Mouse (Mus musculus): Measurements from ENCODE around the gene Slc30a7. TPM values are rescaled to one million over a fixed set of nuclear protein-coding genes. Genes with fewer than 3 reads are reported as not detected.

The Slc30a7 gene
- polyA plus RNA-seq, 1 experiment from 2014 or later, result 27.5 TPM

DNA sequence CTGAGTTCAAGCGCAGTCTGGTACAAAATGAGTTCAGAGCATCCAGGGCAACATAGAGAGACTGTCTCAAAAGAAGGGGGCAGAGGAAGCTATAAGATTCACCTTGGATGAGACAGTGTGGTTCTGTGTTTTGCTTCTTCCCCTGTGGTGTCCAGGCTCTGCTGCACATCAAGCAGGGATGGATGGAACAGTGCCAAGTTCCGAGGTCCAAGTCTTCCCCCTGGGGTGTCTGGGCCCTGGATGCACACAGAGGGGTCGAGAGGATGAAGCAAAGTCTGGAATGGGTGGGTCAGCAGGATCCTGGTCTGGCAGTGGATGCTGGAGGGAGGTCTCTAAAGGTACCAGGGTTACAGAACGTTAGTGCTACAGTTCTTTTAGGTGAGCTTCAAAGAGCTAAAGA, 11.4 kb upstream of the Slc30a7 start:
- Histone ChIP-seq H3K4me2 (no peak overlapping the region), H3K9ac (no peak overlapping the region), H3K4me1 (no peaks in the 10 kb centered on the region), H3K4me3 (replicated peaks) (no peak overlapping the region), H3K27me3 (no peaks in the 10 kb centered on the region), H3K9me3 (replicated peaks) (no peaks in the 10 kb centered on the region), H3K36me3 (no peaks in the 10 kb centered on the region), H3K27ac (no peak overlapping the region)
- no peak for ATAC-seq (replicated peaks; ENCODE audit: low FRiP score)
- 74% methylated on average over 4 of the region's 4 CpGs for WGBS

DNA sequence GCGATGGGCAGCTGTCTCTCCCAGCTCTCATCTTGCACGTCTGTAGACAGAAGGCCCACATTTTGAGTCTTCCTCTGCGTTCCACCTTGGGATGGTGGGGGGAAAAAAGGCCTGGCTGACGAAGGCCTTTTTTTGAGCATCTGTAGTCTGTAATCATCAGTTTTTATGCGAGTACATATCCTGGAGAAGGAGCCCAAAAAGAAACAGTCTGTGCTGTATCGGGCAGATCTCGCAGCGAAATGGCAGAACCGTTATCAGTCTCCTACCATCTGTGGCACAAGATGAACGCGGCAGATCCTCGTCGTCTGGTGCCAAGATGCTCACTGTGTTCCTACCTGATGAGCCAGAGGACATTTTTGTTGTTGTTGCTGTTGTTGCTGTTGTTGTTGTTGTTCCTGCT, 8.9 kb upstream of the Slc30a7 start:
- H3K4me2 ChIP-seq, result no peak overlapping the region
- no peaks in the 10 kb centered on the region for H3K27me3 ChIP-seq
- ATAC-seq (replicated peaks; ENCODE audit: low FRiP score), result no peak
- H3K9me3 ChIP-seq (replicated peaks), result no peaks in the 10 kb centered on the region
- no peak overlapping the region for H3K9ac ChIP-seq
- no peak overlapping the region for H3K4me3 ChIP-seq (replicated peaks)
- H3K27ac ChIP-seq, result no peak overlapping the region
- no peaks in the 10 kb centered on the region for H3K36me3 ChIP-seq
- 89% methylated on average over 13 of the region's 13 CpGs for WGBS
- no peaks in the 10 kb centered on the region for H3K4me1 ChIP-seq

DNA sequence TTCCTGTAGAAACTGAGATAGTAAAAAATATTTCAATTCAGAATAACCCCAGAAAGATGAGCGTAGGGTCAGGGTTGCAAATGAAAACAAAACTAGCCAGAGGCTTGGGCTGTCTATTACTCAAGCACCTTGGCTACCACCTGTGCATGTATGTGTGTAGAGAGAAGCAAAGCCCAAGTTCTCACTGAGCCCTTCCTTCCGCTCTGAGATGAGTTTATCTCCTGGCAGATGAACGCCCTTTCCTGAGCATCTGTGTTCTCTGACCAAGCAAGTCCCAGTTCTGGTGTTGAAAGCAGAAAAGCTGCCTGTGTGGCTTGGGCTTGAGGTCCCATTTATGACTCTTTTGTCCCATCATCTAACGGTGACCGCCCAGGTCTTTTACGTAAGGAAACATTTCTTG, 7.7 kb upstream of the Slc30a7 start:
- H3K4me1 ChIP-seq, result no peaks in the 10 kb centered on the region
- no peak for ATAC-seq (replicated peaks; ENCODE audit: low FRiP score)
- 93% methylated on average over 6 of the region's 6 CpGs for WGBS

GRCm38 (mm10) chr3:116009622-116010344, 2.6 kb upstream of the Slc30a7 start:
- no peak for ATAC-seq (replicated peaks; ENCODE audit: low FRiP score)
- Histone ChIP-seq H3K27ac (no peak overlapping the region), H3K9me3 (replicated peaks) (no peaks in the 10 kb centered on the region), H3K4me1 (peaks cover 24% of the 10 kb centered on the region), H3K4me3 (replicated peaks) (no peak overlapping the region), H3K9ac (no peak overlapping the region), H3K36me3 (peaks cover 7% of the 10 kb centered on the region; the same call in 1 of the 2 replicates), H3K4me2 (no peak overlapping the region), H3K27me3 (no peaks in the 10 kb centered on the region)
- WGBS, result 89% methylated on average over 17 of the region's 17 CpGs

More for the DNA sequence above, 7.7 kb upstream of the Slc30a7 start:
- Histone ChIP-seq H3K9me3 (replicated peaks) (no peaks in the 10 kb centered on the region), H3K4me3 (replicated peaks) (no peak overlapping the region), H3K4me2 (no peak overlapping the region), H3K27me3 (no peaks in the 10 kb centered on the region), H3K9ac (no peak overlapping the region), H3K36me3 (no peaks in the 10 kb centered on the region), H3K27ac (no peak overlapping the region)

DNA sequence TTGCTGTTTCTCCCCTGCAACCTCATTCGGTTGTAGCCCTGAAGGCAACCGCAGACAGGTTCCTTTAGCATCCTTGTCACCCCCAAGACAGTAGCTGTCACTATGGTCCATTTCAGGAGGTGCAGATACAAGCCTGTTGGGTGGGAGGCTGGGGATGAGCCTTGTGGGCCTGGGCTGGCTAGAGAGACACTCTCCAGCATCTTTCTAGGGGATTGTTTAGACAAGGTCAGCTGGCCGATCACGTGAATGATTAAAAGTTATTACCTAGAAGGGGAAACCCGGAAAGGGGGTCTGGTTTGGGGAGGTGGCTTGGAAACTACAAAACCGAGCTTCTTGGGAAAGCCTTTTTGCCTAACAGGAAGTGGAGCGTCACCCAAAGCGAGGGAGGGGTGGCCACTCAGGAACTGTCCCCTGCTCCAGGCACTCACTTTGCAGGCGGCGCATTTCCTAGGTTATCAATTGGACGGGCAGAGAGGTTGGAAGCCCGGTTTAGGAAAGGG, 785 bp upstream of the Slc30a7 start:
- H3K4me3 ChIP-seq (replicated peaks), result peak overlapping the region; percentile 79
- no peaks in the 10 kb centered on the region for H3K27me3 ChIP-seq
- WGBS, result 0% methylated on average over 12 of the region's 12 CpGs
- H3K9me3 ChIP-seq (replicated peaks), result no peaks in the 10 kb centered on the region
- H3K36me3 ChIP-seq, result peaks cover 21% of the 10 kb centered on the region
- H3K4me1 ChIP-seq, result peaks cover 24% of the 10 kb centered on the region
- peak overlapping the region; percentile 96 for H3K4me2 ChIP-seq
- peak; percentile 75 for ATAC-seq (replicated peaks; ENCODE audit: low FRiP score)
- H3K27ac ChIP-seq, result peak overlapping the region; percentile 93
- peak overlapping the region; percentile 65 for H3K9ac ChIP-seq

DNA sequence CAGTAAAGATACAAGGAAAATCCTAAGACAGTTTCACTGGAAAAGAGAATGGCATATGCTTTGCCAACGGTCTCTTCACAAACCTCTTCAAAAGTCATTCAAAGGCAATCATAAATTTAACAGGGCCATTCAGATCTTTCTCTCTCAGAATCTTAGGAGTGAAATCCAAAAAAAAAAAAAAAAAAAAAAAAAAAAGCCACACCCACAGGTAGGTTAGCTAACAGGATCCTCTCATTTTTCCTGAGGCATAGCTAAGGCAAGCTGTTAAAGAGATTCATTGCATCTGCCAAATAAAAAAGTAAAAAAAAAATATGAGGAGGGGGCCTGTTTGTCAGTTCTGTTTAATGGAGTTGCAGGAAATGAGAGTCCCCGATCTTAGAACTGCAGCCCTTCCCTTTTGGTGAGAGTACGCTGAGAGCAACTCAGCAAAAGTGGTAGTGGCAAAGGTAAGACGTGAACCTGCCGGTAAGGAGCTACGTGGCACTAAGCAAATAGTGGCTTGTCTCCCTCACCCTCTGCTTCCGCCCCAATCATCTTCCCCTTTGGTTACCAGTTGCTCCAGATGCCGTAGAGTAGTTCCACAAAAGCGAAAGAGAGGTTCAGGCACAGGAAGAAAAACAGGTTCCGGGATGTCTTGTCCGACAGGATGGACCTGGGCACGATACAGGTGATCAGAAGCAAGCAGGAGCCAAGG, 775 bp downstream of the Slc30a7 start:
- WGBS, result 5% methylated on average over 12 of the region's 12 CpGs
- Histone ChIP-seq H3K27ac (peak overlapping the region; percentile 93), H3K4me2 (peak overlapping the region; percentile 96), H3K27me3 (no peaks in the 10 kb centered on the region), H3K4me1 (peaks cover 24% of the 10 kb centered on the region), H3K4me3 (replicated peaks) (peak overlapping the region; percentile 79), H3K36me3 (peaks cover 28% of the 10 kb centered on the region), H3K9ac (peak overlapping the region; percentile 65), H3K9me3 (replicated peaks) (no peaks in the 10 kb centered on the region)
- no peak; the same call in 1 of the 2 replicates for ATAC-seq (replicated peaks; ENCODE audit: low FRiP score)

- 91% methylated on average over 5 of the region's 5 CpGs for whole genome bisulfite sequencing
- H3K4me3 ChIP-seq (replicated peaks), result no peak overlapping the region
- H3K9me3 ChIP-seq (replicated peaks), result 0 out of 2 replicates have a peak, but pooled peaks cover 4% of the 10 kb centered on the region
- H3K36me3 ChIP-seq, result peaks cover 37% of the 10 kb centered on the region
- H3K4me1 ChIP-seq, result peaks cover 13% of the 10 kb centered on the region
- H3K9ac ChIP-seq, result no peak overlapping the region
- H3K27ac ChIP-seq, result no peak overlapping the region
- H3K27me3 ChIP-seq, result no peaks in the 10 kb centered on the region
- no peak for ATAC-seq (replicated peaks; ENCODE audit: low FRiP score)
- no peak overlapping the region for H3K4me2 ChIP-seq
These were observed 10.3 kb downstream of the Slc30a7 start for GRCm38 (mm10) chr3:115996929-115997328.

GRCm38 (mm10) chr3:115993025-115993424, 14.2 kb downstream of the Slc30a7 start:
- H3K4me1 ChIP-seq, result peaks cover 16% of the 10 kb centered on the region
- no peak overlapping the region for H3K9ac ChIP-seq
- H3K27ac ChIP-seq, result no peak overlapping the region
- ATAC-seq (replicated peaks; ENCODE audit: low FRiP score), result peak; percentile 92
- 40% methylated on average over 10 of the region's 10 CpGs for WGBS
- H3K9me3 ChIP-seq (replicated peaks), result no peaks in the 10 kb centered on the region
- H3K4me2 ChIP-seq, result no peak overlapping the region
- H3K27me3 ChIP-seq, result no peaks in the 10 kb centered on the region
- peaks cover 35% of the 10 kb centered on the region for H3K36me3 ChIP-seq
- H3K4me3 ChIP-seq (replicated peaks), result no peak overlapping the region

DNA sequence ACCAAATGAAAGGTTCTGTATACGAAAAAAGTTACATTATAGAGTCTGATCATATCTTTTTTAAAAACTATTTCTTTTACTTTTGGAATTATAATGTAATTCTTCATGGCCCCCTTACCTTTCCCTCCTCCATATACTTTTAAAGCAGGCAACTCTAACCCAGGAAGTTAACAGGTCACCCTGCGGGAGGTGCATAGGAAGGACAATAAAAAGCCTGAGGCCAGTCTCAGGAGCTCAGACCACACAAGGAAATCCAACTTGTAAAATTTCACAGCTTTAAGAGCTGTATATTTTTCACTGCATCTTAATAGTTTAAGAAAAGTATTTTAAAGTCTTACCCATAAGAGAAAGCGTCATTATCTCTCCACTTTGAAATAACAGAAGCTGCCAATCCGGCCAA, 14.6 kb downstream of the Slc30a7 start:
- peaks cover 16% of the 10 kb centered on the region for H3K4me1 ChIP-seq
- H3K9ac ChIP-seq, result no peak overlapping the region
- no peaks in the 10 kb centered on the region for H3K27me3 ChIP-seq
- H3K4me2 ChIP-seq, result no peak overlapping the region
- H3K36me3 ChIP-seq, result peaks cover 33% of the 10 kb centered on the region
- WGBS, result 48% methylated on average over 4 of the region's 4 CpGs
- H3K27ac ChIP-seq, result no peak overlapping the region
- no peak for ATAC-seq (replicated peaks; ENCODE audit: low FRiP score)
- H3K4me3 ChIP-seq (replicated peaks), result no peak overlapping the region
- no peaks in the 10 kb centered on the region for H3K9me3 ChIP-seq (replicated peaks)

DNA sequence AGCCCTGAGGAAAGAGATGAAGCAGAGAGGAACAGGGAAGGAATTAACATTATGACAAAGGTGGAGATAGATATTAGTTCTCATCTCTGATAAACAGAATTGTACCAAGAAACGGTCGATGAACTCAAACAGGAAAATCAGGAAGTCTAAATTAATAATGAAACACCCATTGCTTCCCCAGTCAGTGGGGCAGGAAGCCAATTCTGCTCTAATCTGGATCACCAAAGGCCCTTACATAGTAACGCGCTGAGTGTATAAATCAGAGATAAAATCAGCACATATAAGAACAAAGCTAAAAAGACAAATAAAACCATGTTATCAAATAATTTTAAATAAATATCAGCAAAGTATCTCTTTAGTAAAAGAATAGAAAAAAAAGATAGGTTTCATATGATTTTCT, 15.1 kb downstream of the Slc30a7 start:
- Histone ChIP-seq H3K4me2 (no peak overlapping the region), H3K36me3 (peaks cover 33% of the 10 kb centered on the region), H3K27me3 (no peaks in the 10 kb centered on the region), H3K4me3 (replicated peaks) (no peak overlapping the region), H3K27ac (no peak overlapping the region), H3K9ac (no peak overlapping the region), H3K4me1 (peaks cover 16% of the 10 kb centered on the region), H3K9me3 (replicated peaks) (no peaks in the 10 kb centered on the region)
- WGBS, result 60% methylated on average over 4 of the region's 4 CpGs
- ATAC-seq (replicated peaks; ENCODE audit: low FRiP score), result no peak

GRCm38 (mm10) chr3:115985183-115985892, 21.9 kb downstream of the Slc30a7 start:
- H3K36me3 ChIP-seq, result peaks cover 79% of the 10 kb centered on the region
- no peaks in the 10 kb centered on the region for H3K4me1 ChIP-seq
- WGBS, result 70% methylated on average over 9 of the region's 9 CpGs
- no peaks in the 10 kb centered on the region for H3K27me3 ChIP-seq
- ATAC-seq (replicated peaks; ENCODE audit: low FRiP score), result no peak
- no peak overlapping the region for H3K27ac ChIP-seq
- no peak overlapping the region for H3K4me2 ChIP-seq
- H3K9me3 ChIP-seq (replicated peaks), result no peaks in the 10 kb centered on the region
- no peak overlapping the region for H3K4me3 ChIP-seq (replicated peaks)
- H3K9ac ChIP-seq, result no peak overlapping the region

GRCm38 (mm10) chr3:115984653-115985052, 22.6 kb downstream of the Slc30a7 start:
- peaks cover 75% of the 10 kb centered on the region for H3K36me3 ChIP-seq
- whole genome bisulfite sequencing, result 96% methylated on average over 9 of the region's 9 CpGs
- H3K9ac ChIP-seq, result no peak overlapping the region

More at GRCm38 (mm10) chr3:115984653-115985052, 22.6 kb downstream of the Slc30a7 start:
- H3K27me3 ChIP-seq, result no peaks in the 10 kb centered on the region
- no peaks in the 10 kb centered on the region for H3K9me3 ChIP-seq (replicated peaks)
- no peaks in the 10 kb centered on the region for H3K4me1 ChIP-seq
- ATAC-seq (replicated peaks; ENCODE audit: low FRiP score), result no peak
- no peak overlapping the region for H3K4me3 ChIP-seq (replicated peaks)
- H3K27ac ChIP-seq, result no peak overlapping the region
- H3K4me2 ChIP-seq, result no peak overlapping the region
